Mouse (Mus musculus) layer of hippocampus, adult 18-20 months (tissue): ENCODE data around the gene Pou3f3. TPM values are rescaled to one million over a fixed set of nuclear protein-coding genes. Genes with fewer than 3 reads are reported as not detected.

ENCODE experiments used
- total RNA-seq, 2 experiments: library from RNA; stranded (reverse); gene quantifications; 2 replicates each; pipeline ENCODE4 v1.2.3; 2021

Pou3f3 gene
- total RNA-seq, 2 experiments from 2014 or later: 67.0 to 70.0 TPM

Other genes starting within 250 kb of the Pou3f3 start
- 10 to 100 TPM; 43.7 to 45.0 TPM for gene Mrps9, start 155.5 kb downstream of the Pou3f3 start, total RNA-seq